Mouse (Mus musculus) kidney, adult 2 months (tissue): Measurements from ENCODE around the gene Foxp1. TPM values are rescaled to one million over a fixed set of nuclear protein-coding genes. Genes with fewer than 3 reads are reported as not detected.

Source experiments
- DNase-seq: peaks from one replicate; pipeline ENCODE4 v3.0.0; 2021
- H3K27ac ChIP-seq: fragments of 200-500 bp; 2 replicates; pipeline ENCODE4 v1.5.1; 2012; ENCODE audit warnings: low read depth, low read length, control low read depth, inconsistent platforms; ENCODE audit not compliant: insufficient read depth
- H3K27me3 ChIP-seq: fragments of 200-500 bp; replicated peaks from 2 replicates; pipeline ENCODE4 v1.6.1; 2012; ENCODE audit warnings: mild to moderate bottlenecking, moderate library complexity, low read length, inconsistent platforms; ENCODE audit not compliant: control insufficient read depth, insufficient read depth
- H3K36me3 ChIP-seq: fragments of 200-500 bp; 2 replicates; pipeline ENCODE4 v1.6.1; 2012; ENCODE audit warnings: mild to moderate bottlenecking, moderate library complexity, low read length, inconsistent platforms; ENCODE audit not compliant: control insufficient read depth, insufficient read depth
- H3K4me1 ChIP-seq: fragments of 200-500 bp; 2 replicates; pipeline ENCODE4 v1.6.1; 2011; ENCODE audit warnings: low read length; ENCODE audit not compliant: control insufficient read depth, insufficient read depth
- H3K4me3 ChIP-seq: fragments of 200-500 bp; 2 replicates; pipeline ENCODE4 v1.5.1; 2011; ENCODE audit warnings: mild to moderate bottlenecking, low read depth, low read length, control low read depth; ENCODE audit not compliant: insufficient read depth
- CTCF ChIP-seq: fragments of 200-500 bp; conservative IDR thresholded peaks from 2 replicates; pipeline ENCODE4 v1.5.1; 2011; ENCODE audit warnings: low read depth, mild to moderate bottlenecking, control low read depth, low read length, moderate library complexity, mixed read lengths; ENCODE audit not compliant: insufficient read depth, insufficient read length
- POLR2A ChIP-seq: fragments of 200-500 bp; IDR thresholded peaks from one replicate; pipeline ENCODE4 v1.6.1; 2011; ENCODE audit warnings: low read depth, low read length, control low read depth
- WGBS: fragments of 180-500 bp; shearing (Covaris S2); methylation state at CpG from one replicate; pipeline ENCODE4 v1.1.7; 2018; 5-methylcytosine and 5-hydroxymethylcytosine counted together
- polyA plus RNA-seq: library from polyadenylated mRNA; depleted of rRNA; stranded (reverse); fragments of >200 nt; gene quantifications from 2 replicates; pipeline ENCODE4 v1.2.3, GENCODE M21; 2012

The Foxp1 gene
- polyA plus RNA-seq, 1 experiment = 32.8 TPM

- Histone ChIP-seq H3K36me3 (no peaks in the 10 kb centered on the region), H3K4me3 (no peak overlapping the region), H3K27me3 (no peaks in the 10 kb centered on the region), H3K27ac (no peak overlapping the region), H3K4me1 (no peaks in the 10 kb centered on the region; the same call in 1 of the 2 replicates)
- no peak for TF ChIP-seq CTCF
- no peak for TF ChIP-seq POLR2A
- DNase-seq = no peak
- WGBS = 81% methylated on average over 16 of the region's 16 CpGs
Measured at GRCm38 (mm10) chr6:99429378-99430131, 93.0 kb downstream of the Foxp1 start.

- 71% methylated on average over 2 of the region's 2 CpGs for WGBS
- Histone ChIP-seq H3K36me3 (no peaks in the 10 kb centered on the region), H3K4me1 (no peaks in the 10 kb centered on the region; the same call in 1 of the 2 replicates), H3K4me3 (no peak overlapping the region), H3K27ac (no peak overlapping the region), H3K27me3 (no peaks in the 10 kb centered on the region)
- no peak for DNase-seq
- TF ChIP-seq CTCF (no peak), POLR2A (no peak)
Measured at GRCm38 (mm10) chr6:99428961-99429360, 93.6 kb downstream of the Foxp1 start.

- H3K4me1 ChIP-seq = no peaks in the 10 kb centered on the region; the same call in 1 of the 2 replicates
- H3K4me3 ChIP-seq = no peak overlapping the region
- TF ChIP-seq POLR2A (no peak), CTCF (no peak)
- no peaks in the 10 kb centered on the region for H3K27me3 ChIP-seq
- no peak for DNase-seq
- WGBS = 89% methylated on average over 4 of the region's 4 CpGs
- H3K36me3 ChIP-seq = no peaks in the 10 kb centered on the region
- H3K27ac ChIP-seq = no peak overlapping the region
Measured at GRCm38 (mm10) chr6:99427301-99427700, 95.2 kb downstream of the Foxp1 start.

GRCm38 (mm10) chr6:99425044-99425443 lies 97.5 kb downstream of the Foxp1 start:
- Histone ChIP-seq H3K27me3 (no peaks in the 10 kb centered on the region), H3K4me3 (no peak overlapping the region), H3K4me1 (no peaks in the 10 kb centered on the region), H3K36me3 (no peaks in the 10 kb centered on the region), H3K27ac (no peak overlapping the region)
- DNase-seq = no peak
- no peak for TF ChIP-seq POLR2A
- WGBS = 69% methylated on average over 3 of the region's 3 CpGs

- DNase-seq = no peak
- H3K4me1 ChIP-seq = no peaks in the 10 kb centered on the region
- no peaks in the 10 kb centered on the region for H3K36me3 ChIP-seq
- H3K27ac ChIP-seq = no peak overlapping the region
- no peak overlapping the region for H3K4me3 ChIP-seq
- 91% methylated on average over 8 of the region's 8 CpGs for WGBS
- TF ChIP-seq CTCF (no peak), POLR2A (no peak)
- no peaks in the 10 kb centered on the region for H3K27me3 ChIP-seq
Measured at GRCm38 (mm10) chr6:99420666-99421065, 101.9 kb downstream of the Foxp1 start.

- Histone ChIP-seq H3K27me3 (no peaks in the 10 kb centered on the region), H3K4me3 (no peak overlapping the region), H3K4me1 (no peaks in the 10 kb centered on the region), H3K27ac (no peak overlapping the region), H3K36me3 (no peaks in the 10 kb centered on the region)
- TF ChIP-seq CTCF (no peak), POLR2A (no peak)
- WGBS = 93% methylated on average over 6 of the region's 6 CpGs
- no peak for DNase-seq
Measured at GRCm38 (mm10) chr6:99412598-99412997, 109.9 kb downstream of the Foxp1 start.

- no peaks in the 10 kb centered on the region for H3K27me3 ChIP-seq
- WGBS = 94% methylated on average over 5 of the region's 5 CpGs
- no peak for TF ChIP-seq CTCF
- TF ChIP-seq POLR2A = no peak
- H3K36me3 ChIP-seq = no peaks in the 10 kb centered on the region
- H3K27ac ChIP-seq = no peak overlapping the region
- H3K4me3 ChIP-seq = no peak overlapping the region
- H3K4me1 ChIP-seq = 0 out of 2 replicates have a peak, but pooled peaks cover 2% of the 10 kb centered on the region
- DNase-seq = no peak
Measured at GRCm38 (mm10) chr6:99409602-99410001, 112.9 kb downstream of the Foxp1 start.

GRCm38 (mm10) chr6:99408880-99409279 lies 113.6 kb downstream of the Foxp1 start:
- H3K36me3 ChIP-seq = no peaks in the 10 kb centered on the region
- 91% methylated on average over 4 of the region's 4 CpGs for WGBS
- H3K27ac ChIP-seq = no peak overlapping the region
- no peaks in the 10 kb centered on the region for H3K27me3 ChIP-seq
- no peak for TF ChIP-seq POLR2A
- TF ChIP-seq CTCF = no peak
- H3K4me1 ChIP-seq = 0 out of 2 replicates have a peak, but pooled peaks cover 2% of the 10 kb centered on the region
- DNase-seq = no peak
- no peak overlapping the region for H3K4me3 ChIP-seq
